Mouse (Mus musculus): ENCODE results near the gene Slc35b4.

Slc35b4 gene

DNA sequence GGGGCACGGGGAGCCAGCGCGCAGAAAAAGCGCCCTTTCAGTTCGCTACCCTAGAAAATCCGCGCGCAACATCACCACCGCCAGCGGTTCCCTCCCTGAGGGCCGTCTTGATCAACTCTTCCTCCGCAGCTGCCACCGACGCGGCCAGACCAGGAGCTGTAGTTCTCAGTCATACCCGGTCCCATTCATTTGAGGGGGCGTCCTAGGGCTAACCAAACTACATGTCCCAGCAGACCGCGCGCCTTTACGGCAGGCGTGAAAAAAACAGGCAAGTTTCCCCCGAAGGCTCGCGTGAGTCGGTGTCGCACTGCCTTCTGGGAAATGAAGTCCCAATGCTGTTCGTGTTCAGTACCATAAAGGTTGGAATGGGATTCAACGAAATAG lies at the start of gene Slc35b4:
Slc35b4 (minus strand) TSS at position 248 of the 384 bp plus-strand sequence.
- DNase-seq = peak; percentile 86

GRCm38 (mm10) chr6:34225004-34225599 lies 48.2 kb upstream of the Slc35b4 start:
- no peak for DNase-seq

- no peak for DNase-seq
These were observed 39.8 kb upstream of the Slc35b4 start for GRCm38 (mm10) chr6:34216450-34217319.

DNA sequence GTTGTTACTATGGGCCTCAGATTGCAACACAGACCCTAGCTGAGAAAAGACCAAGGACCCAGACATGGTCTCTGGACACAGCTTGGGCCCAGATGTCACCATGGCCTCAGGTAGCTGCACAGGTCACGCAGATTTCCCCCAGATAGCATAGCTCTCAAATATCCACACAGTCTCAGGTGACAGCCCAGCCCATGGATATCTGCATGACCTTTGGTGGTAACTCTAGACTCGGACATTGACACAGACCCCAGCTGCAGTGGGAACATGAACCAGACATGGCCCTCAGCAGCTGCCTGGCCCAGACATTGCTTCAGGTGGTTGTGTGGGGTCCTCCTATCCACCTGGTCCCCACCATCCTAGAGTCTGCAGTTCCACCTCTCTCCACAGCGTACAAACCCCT lies 28.8 kb upstream of the Slc35b4 start:
- no peak for DNase-seq

DNA sequence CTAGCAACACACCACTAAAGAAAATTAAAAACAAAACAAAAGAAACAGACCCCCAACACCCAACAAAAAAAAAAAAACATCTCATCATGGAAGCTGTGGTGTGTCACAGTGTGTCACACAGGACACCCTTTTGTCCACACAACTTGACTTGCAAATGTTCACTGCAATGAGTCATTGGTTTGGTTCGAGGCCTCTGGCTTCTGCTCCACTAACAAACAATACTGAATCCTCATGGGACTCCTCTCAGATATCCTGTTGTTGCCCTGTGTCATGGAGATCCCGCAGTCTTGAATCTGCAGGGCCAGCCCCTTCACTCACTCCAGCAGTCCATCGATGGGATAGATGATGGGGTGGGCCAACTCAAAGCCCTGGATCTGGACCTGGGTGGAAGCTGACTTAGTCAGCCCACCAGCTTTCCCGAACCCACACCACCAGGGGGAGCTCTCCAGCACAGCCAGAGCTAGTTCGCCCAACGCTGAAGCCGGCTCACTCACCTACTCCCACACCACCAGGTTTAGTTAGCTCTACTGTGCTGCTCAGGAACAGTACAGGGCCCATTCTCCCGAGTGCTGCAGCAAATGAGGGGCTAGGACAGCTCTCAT lies 28.2 kb upstream of the Slc35b4 start:
- peak; percentile 61 for DNase-seq

- DNase-seq = no peak
These were observed 26.6 kb upstream of the Slc35b4 start for GRCm38 (mm10) chr6:34203503-34203902.

DNA sequence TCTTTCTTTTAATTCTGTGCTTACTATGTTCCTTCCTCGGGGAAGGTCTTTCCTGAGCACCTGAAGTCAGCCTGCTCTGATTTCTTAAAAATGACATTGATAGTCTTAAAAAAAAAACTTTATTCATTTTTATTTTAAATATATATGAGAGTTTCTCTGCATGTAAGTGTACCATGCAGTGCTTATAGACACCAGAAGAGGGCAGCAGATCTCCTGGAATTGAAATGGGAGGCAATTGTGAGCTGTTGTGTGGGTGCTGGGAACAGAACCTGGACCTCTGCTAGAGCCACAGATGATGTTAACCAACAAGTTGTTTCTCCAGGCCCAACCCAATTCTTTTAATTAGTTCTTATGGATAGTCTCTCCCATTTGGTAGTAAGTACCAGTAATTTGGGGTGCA lies 18.1 kb upstream of the Slc35b4 start:
- no peak for DNase-seq

DNA sequence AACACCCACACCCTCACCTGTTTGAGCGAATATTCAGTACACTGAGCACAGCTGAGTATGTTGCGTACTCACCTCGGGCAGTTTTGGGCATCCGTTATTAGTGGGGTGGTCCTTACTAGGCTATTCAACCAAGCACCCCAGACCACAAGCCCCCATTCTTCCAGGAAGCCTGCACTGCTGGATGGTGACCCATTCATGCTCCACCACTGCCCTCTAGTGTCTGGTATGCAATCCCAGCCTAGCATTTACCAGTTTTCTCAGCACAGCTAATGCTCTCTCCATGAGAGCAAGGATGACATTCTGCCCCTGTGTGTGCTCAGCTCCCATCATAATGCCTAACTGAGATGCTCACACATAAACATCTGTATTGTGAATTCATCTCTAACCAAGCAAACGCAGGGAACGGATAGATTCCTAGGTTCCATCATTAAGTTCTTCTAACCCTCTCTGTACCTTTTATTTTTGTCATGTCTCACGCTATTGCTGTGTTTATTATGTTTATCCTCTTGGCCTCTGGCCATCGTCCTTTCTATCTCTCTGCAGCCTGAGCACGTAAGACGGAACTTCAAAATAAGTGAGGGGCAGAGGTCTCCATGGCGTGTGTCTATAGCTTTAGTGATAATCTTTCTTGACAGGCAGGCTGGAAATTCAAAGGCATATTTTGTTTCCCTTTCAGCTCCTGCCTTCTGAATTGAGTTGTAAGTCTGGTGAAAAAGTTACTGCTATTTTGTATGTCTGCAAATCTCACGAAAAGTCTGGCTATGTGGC lies 17.0 kb upstream of the Slc35b4 start:
- DNase-seq = peak; percentile 69

DNA sequence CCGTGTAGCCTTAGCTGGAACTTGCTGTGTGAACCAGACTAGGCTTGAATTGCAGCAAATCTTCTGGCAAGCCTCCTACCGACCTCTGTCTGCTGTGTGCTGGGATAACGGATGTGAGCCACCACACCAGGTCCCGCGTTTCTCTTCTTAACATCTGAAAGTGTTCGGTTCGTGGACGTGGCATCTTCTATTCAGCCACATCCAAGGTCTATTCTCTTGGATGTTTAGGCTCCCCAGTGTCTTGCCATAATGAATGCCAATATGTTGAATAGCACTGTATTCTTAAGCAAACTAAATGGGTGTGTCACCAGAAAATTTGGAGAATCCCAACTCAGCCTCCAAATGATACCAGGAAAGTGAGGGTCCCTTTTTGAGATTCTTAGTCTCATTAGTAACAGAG lies 14.5 kb upstream of the Slc35b4 start:
- no peak for DNase-seq

DNA sequence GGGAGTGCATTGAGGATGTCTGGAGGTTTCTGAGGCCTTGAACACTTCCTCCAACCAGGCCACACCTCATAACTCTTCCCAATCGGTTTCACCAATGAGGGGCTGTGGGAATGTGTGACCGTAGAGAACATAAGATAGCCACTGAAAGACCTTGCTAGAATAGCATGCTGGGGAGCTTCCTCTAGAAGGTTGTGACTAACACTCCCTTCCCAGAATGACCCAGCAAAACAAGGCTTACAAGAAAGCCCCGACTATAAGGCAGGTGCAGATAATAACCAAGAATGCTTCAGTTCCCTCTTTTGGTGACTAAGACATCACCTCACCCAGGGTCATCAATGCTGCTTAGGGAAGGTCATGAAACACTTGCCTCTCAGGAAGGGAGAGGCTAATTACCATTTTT lies 12.6 kb upstream of the Slc35b4 start:
- no peak for DNase-seq

GRCm38 (mm10) chr6:34187986-34188599 lies 11.2 kb upstream of the Slc35b4 start:
- no peak for DNase-seq

DNA sequence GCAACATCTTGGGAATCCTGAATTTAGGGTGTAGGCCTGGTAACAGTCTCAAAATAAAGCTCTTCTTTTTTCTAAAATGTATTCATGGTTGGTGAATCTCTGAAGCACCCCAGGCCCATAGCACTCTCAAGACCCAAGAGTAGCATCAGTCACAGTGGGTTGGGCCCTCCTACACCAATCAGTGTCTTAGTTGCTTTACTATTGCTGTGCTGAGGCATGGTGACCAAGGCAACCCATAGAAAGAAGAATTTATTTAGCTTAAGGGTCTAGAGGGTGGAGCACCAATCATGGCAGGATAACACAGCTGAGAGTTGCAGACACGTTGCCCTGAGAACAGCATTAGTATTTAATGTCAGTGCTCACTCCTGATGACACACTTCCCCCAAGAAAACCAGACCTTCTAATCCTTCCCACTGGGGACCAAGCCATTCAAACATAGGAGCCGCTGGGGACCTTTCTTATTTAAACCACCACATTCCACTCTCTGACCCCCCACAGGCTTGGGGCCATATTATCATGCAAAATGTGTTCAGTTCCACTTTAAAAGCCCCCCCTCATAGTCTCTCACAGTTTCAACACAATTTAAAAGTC lies 10.5 kb upstream of the Slc35b4 start:
- no peak for DNase-seq

- DNase-seq = no peak
These were observed 6.4 kb upstream of the Slc35b4 start for GRCm38 (mm10) chr6:34183326-34183725.

GRCm38 (mm10) chr6:34181961-34182360 lies 5.0 kb upstream of the Slc35b4 start:
- no peak for DNase-seq

DNA sequence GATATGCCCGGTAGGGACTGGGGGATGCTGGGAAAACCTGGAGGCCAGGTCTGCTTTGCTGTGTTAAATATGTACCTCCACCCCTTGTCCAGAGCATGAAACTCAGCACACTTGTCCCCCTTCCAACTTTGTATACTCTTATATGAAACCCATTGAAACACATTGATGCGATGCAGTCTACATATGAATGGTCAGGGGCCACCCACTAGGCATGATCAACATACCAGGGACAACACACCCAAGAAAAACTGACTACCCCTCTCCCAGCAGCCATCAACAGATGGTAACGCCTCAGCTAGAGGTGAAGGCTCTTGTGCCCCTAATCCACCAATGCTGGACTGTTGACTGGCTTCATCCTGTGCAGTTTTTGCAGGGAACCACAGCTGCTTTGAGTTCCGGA lies 3.0 kb upstream of the Slc35b4 start:
- no peak for DNase-seq

DNA sequence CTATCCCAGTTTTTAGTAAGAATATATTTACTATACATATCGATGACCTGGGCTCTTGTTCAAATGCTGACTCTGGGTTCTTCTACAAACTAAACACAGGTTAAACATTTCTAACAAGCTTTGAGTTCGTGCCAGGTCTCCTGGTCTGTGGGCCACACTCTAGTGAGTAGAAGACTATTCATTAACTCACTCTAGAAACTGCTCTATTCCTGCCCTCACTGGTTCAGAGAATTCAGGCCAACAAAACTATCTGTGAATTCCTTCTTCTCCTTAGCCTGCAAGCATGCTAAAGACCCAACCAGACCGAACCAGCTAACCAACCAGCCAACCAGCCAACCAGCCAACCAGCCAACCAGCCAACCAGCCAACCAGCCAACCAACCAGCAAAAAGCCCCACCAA lies 2.1 kb upstream of the Slc35b4 start:
- no peak for DNase-seq

DNA sequence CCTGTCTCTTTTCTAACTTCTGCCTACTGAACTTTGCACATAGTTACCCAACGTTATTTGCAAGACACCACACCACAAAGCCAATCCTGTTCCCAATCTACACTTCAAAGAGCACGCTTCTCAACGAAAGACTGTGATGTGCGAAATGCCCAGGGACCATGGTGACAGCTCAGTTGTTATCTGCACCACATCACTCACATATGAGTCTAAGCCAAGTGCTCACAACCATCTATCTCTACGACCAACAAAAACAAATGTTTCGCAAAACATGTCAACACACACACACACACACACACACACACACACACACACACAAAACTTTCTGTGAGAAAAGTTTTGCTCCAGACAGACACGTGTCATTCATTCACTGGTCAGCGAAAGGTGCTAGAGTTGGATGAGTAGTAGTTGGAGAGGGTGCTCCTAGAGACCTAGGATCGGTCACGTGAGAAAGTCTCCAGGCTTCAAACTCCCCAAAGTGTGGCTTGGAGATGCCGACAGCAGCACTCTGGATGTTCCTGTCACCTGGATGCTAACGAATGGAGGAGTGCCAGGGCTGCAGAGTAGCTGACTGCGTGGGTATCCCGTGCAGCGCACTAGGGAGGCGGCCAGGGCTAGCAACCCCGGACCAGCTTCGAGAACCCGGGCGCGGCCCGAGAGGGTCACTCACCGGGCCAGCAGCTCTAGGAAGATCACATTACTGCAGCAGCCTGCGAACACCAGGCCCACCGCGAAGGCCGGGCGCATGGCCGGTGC lies 624 bp downstream of the Slc35b4 start:
- no peak for DNase-seq

DNA sequence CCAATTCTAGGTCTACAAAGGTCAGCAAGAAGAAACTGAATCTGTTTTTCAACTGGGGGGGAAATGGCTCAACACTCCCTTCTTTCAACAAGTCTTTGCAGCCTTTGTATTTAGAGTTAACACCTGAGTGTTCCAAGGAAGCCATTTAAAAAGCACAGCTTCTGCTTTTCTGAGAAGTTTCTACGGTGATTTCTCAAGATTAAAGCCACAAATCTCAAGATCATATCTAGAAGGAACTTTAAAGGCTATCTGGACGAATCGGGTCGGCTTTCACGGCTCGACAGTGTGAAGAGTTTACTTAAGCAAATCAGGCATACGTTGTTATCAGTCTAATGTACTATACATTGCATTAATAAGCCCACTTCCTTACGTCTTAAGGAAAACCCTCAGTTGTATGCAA lies 2.2 kb downstream of the Slc35b4 start:
- no peak for DNase-seq

DNA sequence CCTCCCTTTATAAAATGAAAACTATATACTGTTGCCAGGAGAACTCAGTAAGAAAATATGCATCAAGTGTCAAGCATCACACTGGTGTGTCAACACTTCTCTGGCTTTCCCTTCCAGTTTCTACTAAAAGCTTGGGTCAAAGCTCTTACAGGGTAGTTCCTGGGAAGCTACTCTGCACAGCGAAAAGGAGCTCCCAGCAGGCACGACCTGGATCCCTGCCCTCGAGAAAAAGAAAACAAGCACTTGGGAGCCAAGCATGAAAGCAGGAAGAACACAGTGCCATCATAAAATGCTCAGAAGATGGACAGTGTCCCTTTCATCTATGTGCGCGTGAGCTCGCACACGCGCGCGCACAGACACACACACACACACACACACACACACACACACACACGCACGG lies 3.7 kb downstream of the Slc35b4 start:
- DNase-seq = no peak

DNA sequence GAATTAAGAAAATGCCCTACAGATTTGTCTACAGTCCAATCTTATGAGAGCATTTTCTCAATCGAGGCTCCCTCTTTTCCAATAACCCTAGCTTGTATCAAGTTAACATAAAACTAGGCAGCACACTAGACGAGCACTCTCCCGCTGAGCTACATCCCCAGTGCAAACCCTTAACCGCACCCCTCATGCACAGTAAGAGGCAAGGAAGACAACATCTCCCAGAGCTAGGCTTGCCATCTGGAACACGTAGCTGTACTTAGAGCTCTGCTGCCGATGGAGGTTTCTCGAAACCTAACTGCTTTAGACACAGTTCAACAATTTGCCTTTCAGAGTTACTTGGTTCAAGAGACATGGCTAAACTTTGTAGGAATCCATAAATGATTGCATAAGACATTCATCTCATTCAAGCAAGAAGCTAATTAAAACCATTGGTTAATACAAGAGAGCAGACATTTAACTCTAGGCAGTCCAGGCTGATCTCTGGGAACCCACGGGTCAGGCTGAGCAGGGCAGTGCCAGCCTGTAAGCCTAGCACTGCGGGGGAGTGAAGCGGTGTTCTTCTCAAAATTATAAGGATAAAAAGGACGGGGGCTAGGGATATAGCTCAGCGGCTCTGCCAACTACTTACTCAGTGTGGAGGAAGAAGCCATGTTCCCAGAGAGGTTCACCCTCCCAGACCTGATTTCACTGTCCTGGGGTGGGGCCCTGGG lies 5.0 kb downstream of the Slc35b4 start:
- DNase-seq = no peak

GRCm38 (mm10) chr6:34170844-34171494 lies 5.9 kb downstream of the Slc35b4 start:
- no peak for DNase-seq
